Mouse (Mus musculus) G1E (cell line): ENCODE data around the gene Crocc2. TPM values are rescaled to one million over a fixed set of nuclear protein-coding genes. Genes with fewer than 3 reads are reported as not detected.

Experiments used
- ATAC-seq: 2 replicates; pipeline ENCODE4 v1.8.0; 2016; ENCODE audit warnings: mild to moderate bottlenecking; ENCODE audit not compliant: insufficient number of reproducible peaks, poor library complexity, low FRiP score, severe bottlenecking; ENCODE audit errors: extremely low read depth
- DNase-seq: peaks from one replicate; pipeline ENCODE4 v3.0.0; 2012; ENCODE audit warnings: low spot score
- H3K27me3 ChIP-seq: 2 replicates; pipeline ENCODE4 v1.6.1; 2012; ENCODE audit warnings: mild to moderate bottlenecking, low read length, inconsistent platforms; ENCODE audit not compliant: insufficient read depth
- H3K36me3 ChIP-seq: replicated peaks from 2 replicates; pipeline ENCODE3; 2012; ENCODE audit warnings: mild to moderate bottlenecking, inconsistent platforms
- H3K4me1 ChIP-seq: 2 replicates; pipeline ENCODE4 v1.6.1; 2012; ENCODE audit warnings: low read depth, low read length, inconsistent platforms, mixed read lengths; ENCODE audit not compliant: insufficient read depth
- H3K4me3 ChIP-seq: 2 replicates; pipeline ENCODE4 v1.5.1; 2012; ENCODE audit warnings: low read depth, mild to moderate bottlenecking, inconsistent platforms, low read length, moderate library complexity, mixed read lengths
- H3K9me3 ChIP-seq: replicated peaks from 2 replicates; pipeline ENCODE4 v1.6.1; 2012; ENCODE audit warnings: inconsistent platforms
- CTCF ChIP-seq: IDR thresholded peaks from 2 replicates; pipeline ENCODE4 v1.5.1; 2012; ENCODE audit warnings: low read depth, low read length, inconsistent platforms, mixed read lengths
- GATA1 ChIP-seq: IDR thresholded peaks from 2 replicates; pipeline ENCODE4 v1.6.1; 2012; ENCODE audit warnings: borderline replicate concordance, low read length, inconsistent platforms, mixed read lengths
- GATA2 ChIP-seq: IDR thresholded peaks from 2 replicates; pipeline ENCODE4 v1.6.1; 2012; ENCODE audit warnings: low read depth, low read length, inconsistent platforms, borderline replicate concordance
- POLR2AphosphoS5 ChIP-seq: IDR thresholded peaks from 2 replicates; pipeline ENCODE4 v1.6.1; 2012; ENCODE audit warnings: low read depth, low read length, inconsistent platforms; ENCODE audit not compliant: insufficient replicate concordance
- TAL1 ChIP-seq: conservative IDR thresholded peaks from 2 replicates; pipeline ENCODE4 v1.6.1; 2012; ENCODE audit warnings: low read depth, low read length, inconsistent platforms, mixed read lengths
- polyA plus RNA-seq: library from polyadenylated mRNA; stranded (reverse); fragments of >175 nt; gene quantifications from 2 replicates; pipeline ENCODE4 v1.2.3, GENCODE M21; 2012
- total RNA-seq, 2 experiments: library from RNA; stranded (forward) in 1 of 2; stranded (reverse) in 1 of 2; fragments of 200-1000 nt in 1 of 2; fragments of >200 nt in 1 of 2; fragmentation: Nextera tagmentation in 1 of 2; gene quantifications; 2 replicates each; pipeline ENCODE4 v1.2.3; 2014 to 2017

The Crocc2 gene
- not detected in 2 replicates for total RNA-seq (2014; fragmentation: Nextera tagmentation)
- total RNA-seq (2017): 0.06 and 0.11 TPM in 2 replicates
- not detected in 2 replicates for polyA plus RNA-seq

GRCm38 (mm10) chr1:93168295-93168775 is at the start of gene Crocc2:
TSS of gene Crocc2 (plus strand) at chr1:93168725.
- Histone ChIP-seq H3K36me3 (no peaks in the 10 kb centered on the region), H3K4me1 (no peaks in the 10 kb centered on the region; the same call in 1 of the 2 replicates)
- no peak for ATAC-seq

GRCm38 (mm10) chr1:93118816-93119215 is 49.7 kb upstream of the Crocc2 start:
- Histone ChIP-seq H3K9me3 (no peaks in the 10 kb centered on the region), H3K4me1 (peaks cover 3% of the 10 kb centered on the region), H3K36me3 (no peaks in the 10 kb centered on the region), H3K4me3 (no peak overlapping the region), H3K27me3 (peaks cover 10% of the 10 kb centered on the region)
- TF ChIP-seq GATA2 (no peak), CTCF (no peak), GATA1 (no peak), POLR2AphosphoS5 (no peak), TAL1 (no peak)
- no peak for ATAC-seq
- no peak for DNase-seq

More at GRCm38 (mm10) chr1:93168295-93168775, at the start of gene Crocc2:
- H3K4me3 ChIP-seq: no peak within 1 kb of the TSS
- H3K27me3 ChIP-seq: peaks cover 4% of the 10 kb centered on the region; the same call in 1 of the 2 replicates
- no peaks in the 10 kb centered on the region for H3K9me3 ChIP-seq
- TF ChIP-seq TAL1 (no peak), GATA1 (no peak), CTCF (no peak), GATA2 (no peak), POLR2AphosphoS5 (no peak)
- DNase-seq: no peak

- Histone ChIP-seq H3K9me3 (no peaks in the 10 kb centered on the region), H3K27me3 (peaks cover 5% of the 10 kb centered on the region; the same call in 1 of the 2 replicates), H3K4me1 (no peaks in the 10 kb centered on the region), H3K4me3 (no peak overlapping the region), H3K36me3 (no peaks in the 10 kb centered on the region)
- no peak for TF ChIP-seq GATA2
- DNase-seq (no peak), ATAC-seq (no peak)
Observed at GRCm38 (mm10) chr1:93123179-93123854, 45.2 kb upstream of the Crocc2 start.

- DNase-seq (no peak), ATAC-seq (no peak)
- TF ChIP-seq TAL1 (no peak), GATA1 (no peak), POLR2AphosphoS5 (no peak), CTCF (no peak)
- Histone ChIP-seq H3K4me1 (no peaks in the 10 kb centered on the region), H3K27me3 (peaks cover 5% of the 10 kb centered on the region; the same call in 1 of the 2 replicates), H3K36me3 (no peaks in the 10 kb centered on the region), H3K9me3 (no peaks in the 10 kb centered on the region), H3K4me3 (no peak overlapping the region)
Observed at GRCm38 (mm10) chr1:93124066-93124465, 44.5 kb upstream of the Crocc2 start.

- no peak for ATAC-seq
- Histone ChIP-seq H3K27me3 (peaks cover 5% of the 10 kb centered on the region; the same call in 1 of the 2 replicates), H3K9me3 (no peaks in the 10 kb centered on the region), H3K4me1 (no peaks in the 10 kb centered on the region), H3K4me3 (no peak overlapping the region), H3K36me3 (no peaks in the 10 kb centered on the region)
- DNase-seq: no peak
- TF ChIP-seq POLR2AphosphoS5: no peak
- no peak for TF ChIP-seq TAL1
- no peak for TF ChIP-seq GATA2
- no peak for TF ChIP-seq CTCF
- no peak for TF ChIP-seq GATA1
Observed at GRCm38 (mm10) chr1:93125256-93125655, 43.3 kb upstream of the Crocc2 start.

GRCm38 (mm10) chr1:93128209-93128608 is 40.3 kb upstream of the Crocc2 start:
- Histone ChIP-seq H3K36me3 (no peaks in the 10 kb centered on the region), H3K4me1 (no peaks in the 10 kb centered on the region), H3K9me3 (no peaks in the 10 kb centered on the region), H3K4me3 (no peak overlapping the region), H3K27me3 (peaks cover 5% of the 10 kb centered on the region; the same call in 1 of the 2 replicates)
- DNase-seq: no peak
- no peak for ATAC-seq
- TF ChIP-seq GATA2 (no peak), GATA1 (no peak), CTCF (no peak), TAL1 (no peak), POLR2AphosphoS5 (no peak)
